Mouse (Mus musculus) kidney, embryonic 16.5 days (tissue): Measurements from ENCODE around the gene Tm2d1. TPM values are rescaled to one million over a fixed set of nuclear protein-coding genes. Genes with fewer than 3 reads are reported as not detected.

ENCODE experiments used
- ATAC-seq: fragments of 200-750 bp; cut with Nextera tagmentation; 2 replicates; pipeline ENCODE4 v1.8.0; 2017; ENCODE audit warnings: moderate TSS enrichment; ENCODE audit not compliant: low FRiP score, low TSS enrichment
- H3K27ac ChIP-seq: fragments of 300-500 bp; sonication (generic); 2 replicates; pipeline ENCODE4 v1.5.1; 2014; ENCODE audit warnings: low read length
- H3K27me3 ChIP-seq: fragments of 300-500 bp; sonication (generic); 2 replicates; pipeline ENCODE4 v1.6.1; 2014; ENCODE audit warnings: low read length, control low read depth, mixed read lengths; ENCODE audit not compliant: insufficient read depth
- H3K36me3 ChIP-seq: fragments of 300-500 bp; sonication (generic); 2 replicates; pipeline ENCODE4 v1.6.1; 2014; ENCODE audit warnings: low read length, control low read depth, mixed read lengths; ENCODE audit not compliant: insufficient read depth
- H3K4me1 ChIP-seq: fragments of 300-500 bp; sonication (generic); 2 replicates; pipeline ENCODE4 v1.6.1; 2014; ENCODE audit warnings: low read length, control low read depth, mixed read lengths; ENCODE audit not compliant: insufficient read depth
- H3K4me2 ChIP-seq: fragments of 300-500 bp; sonication (generic); replicated peaks from 2 replicates; pipeline ENCODE4 v1.6.1; 2014; ENCODE audit warnings: low read depth, low read length
- H3K4me3 ChIP-seq: fragments of 300-500 bp; sonication (generic); 2 replicates; pipeline ENCODE4 v1.5.1; 2014; ENCODE audit warnings: mild to moderate bottlenecking, low read length
- H3K9ac ChIP-seq: fragments of 300-500 bp; sonication (generic); replicated peaks from 2 replicates; pipeline ENCODE4 v1.6.1; 2014; ENCODE audit warnings: low read length
- H3K9me3 ChIP-seq: fragments of 300-500 bp; sonication (generic); 2 replicates; pipeline ENCODE4 v1.6.1; 2016; ENCODE audit warnings: low read length, control low read depth
- WGBS: fragments of 180-500 bp; shearing (Covaris S2); extraction: QIAGEN DNeasy Blood & Tissue Kit; methylation state at CpG from one replicate; pipeline ENCODE4 v1.1.7; 2014; 5-methylcytosine and 5-hydroxymethylcytosine counted together
- polyA plus RNA-seq: library from polyadenylated mRNA; unstranded; fragments of >200 nt; fragmentation: Nextera tagmentation; extraction: Ambion mirVana; gene quantifications from 2 replicates; pipeline ENCODE4 v1.2.1, GENCODE M21; 2015

Gene Tm2d1
- polyA plus RNA-seq, 1 experiment from 2014 or later = 102 TPM

DNA sequence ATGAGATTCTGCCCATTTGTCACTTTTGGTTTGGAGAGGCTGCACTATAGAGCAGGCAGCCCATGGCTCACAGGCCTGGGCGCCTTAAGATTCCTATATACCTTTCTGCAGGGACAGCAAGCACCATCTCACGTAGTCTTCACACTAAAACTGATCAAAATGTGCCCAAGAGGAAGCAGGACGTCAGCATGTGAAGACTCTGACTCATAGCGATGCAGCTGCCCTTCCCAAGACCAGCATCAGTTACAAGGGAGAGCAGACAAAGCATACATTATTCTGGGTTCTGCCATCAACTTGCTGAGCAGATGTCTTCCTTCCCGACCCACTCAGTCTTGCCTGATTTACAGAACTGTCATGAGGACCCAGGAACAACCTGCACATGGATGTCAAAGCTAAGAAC is 45.9 kb downstream of the Tm2d1 start:
- Histone ChIP-seq H3K36me3 (no peaks in the 10 kb centered on the region), H3K27ac (no peak overlapping the region), H3K9me3 (no peaks in the 10 kb centered on the region), H3K4me2 (no peak overlapping the region), H3K4me3 (no peak overlapping the region), H3K4me1 (no peaks in the 10 kb centered on the region), H3K9ac (no peak overlapping the region), H3K27me3 (no peaks in the 10 kb centered on the region)
- 49% methylated on average over 5 of the region's 5 CpGs for WGBS
- ATAC-seq = no peak

DNA sequence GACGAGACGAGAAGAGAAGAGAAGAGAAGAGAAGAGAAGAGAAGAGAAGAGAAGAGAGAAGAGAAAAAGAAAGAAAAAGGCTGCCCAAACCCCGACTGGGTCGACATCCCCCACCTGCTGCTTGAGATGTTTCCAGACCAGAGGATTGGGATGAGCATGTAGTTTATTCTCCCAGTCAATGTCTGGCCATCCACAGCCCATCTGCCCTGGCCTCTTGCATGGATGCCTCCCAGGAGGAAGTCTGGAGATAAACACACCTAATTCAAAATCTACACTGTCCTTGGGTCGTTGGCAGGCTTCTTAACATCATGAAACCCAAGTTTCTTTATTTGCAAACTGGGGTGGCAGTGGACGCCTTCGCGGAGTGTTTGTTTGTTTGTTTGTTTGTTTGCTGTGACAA is 47.4 kb downstream of the Tm2d1 start:
- ATAC-seq = no peak
- H3K4me2 ChIP-seq = no peak overlapping the region
- H3K4me1 ChIP-seq = no peaks in the 10 kb centered on the region
- no peaks in the 10 kb centered on the region for H3K36me3 ChIP-seq
- no peak overlapping the region for H3K4me3 ChIP-seq
- WGBS = 37% methylated on average over 8 of the region's 8 CpGs
- H3K9ac ChIP-seq = no peak overlapping the region
- no peak overlapping the region for H3K27ac ChIP-seq
- no peaks in the 10 kb centered on the region for H3K9me3 ChIP-seq
- H3K27me3 ChIP-seq = no peaks in the 10 kb centered on the region

DNA sequence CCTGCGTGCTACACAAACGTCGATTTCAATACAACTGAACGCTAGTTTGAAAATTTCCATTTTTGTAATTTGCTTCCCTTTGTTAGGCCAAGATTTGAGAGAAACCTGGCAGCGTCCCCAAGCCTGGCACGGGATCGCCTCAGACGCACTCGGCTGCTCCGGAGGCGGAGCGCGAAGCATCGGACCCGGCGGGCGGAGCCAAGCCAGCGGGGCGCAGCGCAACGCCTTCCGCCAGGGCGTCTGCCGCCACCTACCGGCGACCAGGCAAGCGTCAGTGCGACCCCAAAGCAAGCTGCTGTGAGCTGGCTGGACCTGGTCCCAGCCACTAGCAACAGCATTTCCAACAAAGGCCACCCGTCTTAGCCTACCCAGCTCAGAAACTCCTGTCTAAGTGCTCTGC is 60.9 kb downstream of the Tm2d1 start:
- peak overlapping the region; percentile 72 for H3K9ac ChIP-seq
- H3K27ac ChIP-seq = peak overlapping the region; percentile 81
- H3K4me3 ChIP-seq = peak overlapping the region; percentile 49
- peak; percentile 94 for ATAC-seq
- WGBS = under 1% methylated on average over 29 of the region's 29 CpGs
- H3K4me1 ChIP-seq = peaks cover 6% of the 10 kb centered on the region; the same call in 1 of the 2 replicates
- peaks cover 8% of the 10 kb centered on the region; the same call in 1 of the 2 replicates for H3K9me3 ChIP-seq
- H3K27me3 ChIP-seq = no peaks in the 10 kb centered on the region
- peak overlapping the region; percentile 86 for H3K4me2 ChIP-seq
- H3K36me3 ChIP-seq = no peaks in the 10 kb centered on the region

DNA sequence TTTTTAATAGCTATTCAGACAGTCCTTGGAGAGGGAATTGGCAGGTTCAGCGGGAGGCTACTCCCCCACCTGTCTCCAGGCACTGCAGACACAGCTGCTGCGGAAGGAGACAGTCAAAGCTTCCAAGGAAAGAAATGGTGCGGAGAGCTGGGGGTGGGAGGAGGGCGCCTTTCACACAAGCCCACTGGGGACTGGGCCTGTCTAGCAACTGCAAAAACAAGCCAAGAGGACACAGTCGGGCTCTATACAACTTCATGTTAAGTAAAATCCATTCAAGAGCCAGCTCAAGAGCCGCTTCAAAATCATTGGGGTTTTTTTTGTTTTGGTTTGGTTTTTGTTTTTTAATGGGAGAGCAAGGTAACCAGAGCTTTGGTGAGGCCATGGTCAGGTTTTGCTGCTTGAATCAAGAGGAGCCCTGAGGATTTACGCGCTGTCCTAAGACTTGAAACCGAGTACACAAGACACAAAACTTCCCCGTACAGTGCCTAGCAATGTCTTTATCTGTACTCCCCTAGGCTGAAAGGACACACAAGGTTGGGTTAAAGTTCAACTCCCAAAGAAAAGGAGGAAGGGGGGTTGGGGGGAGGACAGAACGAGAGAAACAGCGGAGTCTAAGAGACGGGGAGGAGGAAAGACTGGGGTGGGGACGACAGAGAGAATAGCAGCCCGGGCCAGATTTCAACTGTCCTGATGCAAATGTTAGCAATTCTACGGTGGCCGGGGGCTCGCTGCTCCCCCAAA is 61.6 kb downstream of the Tm2d1 start:
- peak; percentile 86 for ATAC-seq
- 2% methylated on average over 18 of the region's 18 CpGs for WGBS
- no peaks in the 10 kb centered on the region for H3K36me3 ChIP-seq
- H3K9me3 ChIP-seq = peaks cover 8% of the 10 kb centered on the region; the same call in 1 of the 2 replicates
- no peaks in the 10 kb centered on the region for H3K27me3 ChIP-seq
- H3K4me3 ChIP-seq = peak overlapping the region; percentile 49
- H3K4me1 ChIP-seq = peaks cover 6% of the 10 kb centered on the region; the same call in 1 of the 2 replicates
- H3K4me2 ChIP-seq = peak overlapping the region; percentile 86
- peak overlapping the region; percentile 72 for H3K9ac ChIP-seq
- peak overlapping the region; percentile 81 for H3K27ac ChIP-seq

DNA sequence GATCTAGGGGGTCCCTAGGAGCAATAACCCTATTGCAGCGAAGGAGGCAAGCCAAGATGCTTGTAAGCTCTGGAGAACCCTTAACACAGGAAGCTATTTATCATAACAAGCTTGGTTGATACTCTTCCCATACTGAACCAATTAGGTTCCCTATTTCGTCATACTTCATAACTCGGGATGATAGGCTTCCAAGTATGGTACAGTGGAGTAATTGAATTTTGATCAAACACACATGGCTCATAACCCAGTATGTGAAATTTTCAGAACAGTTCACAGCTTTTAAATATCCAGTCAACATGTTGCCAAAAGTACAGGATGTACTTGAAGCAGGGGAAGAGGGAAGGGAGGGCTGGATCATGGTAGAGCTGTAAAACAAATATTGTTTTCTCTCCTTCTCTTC is 64.3 kb downstream of the Tm2d1 start:
- no peak overlapping the region for H3K4me2 ChIP-seq
- H3K4me1 ChIP-seq = peaks cover 6% of the 10 kb centered on the region; the same call in 1 of the 2 replicates
- WGBS = 69% methylated on average over 3 of the region's 3 CpGs
- no peak for ATAC-seq
- no peak overlapping the region for H3K9ac ChIP-seq
- H3K27me3 ChIP-seq = no peaks in the 10 kb centered on the region
- no peaks in the 10 kb centered on the region for H3K36me3 ChIP-seq
- no peak overlapping the region; the same call in 1 of the 2 replicates for H3K27ac ChIP-seq
- H3K9me3 ChIP-seq = no peaks in the 10 kb centered on the region
- H3K4me3 ChIP-seq = no peak overlapping the region

DNA sequence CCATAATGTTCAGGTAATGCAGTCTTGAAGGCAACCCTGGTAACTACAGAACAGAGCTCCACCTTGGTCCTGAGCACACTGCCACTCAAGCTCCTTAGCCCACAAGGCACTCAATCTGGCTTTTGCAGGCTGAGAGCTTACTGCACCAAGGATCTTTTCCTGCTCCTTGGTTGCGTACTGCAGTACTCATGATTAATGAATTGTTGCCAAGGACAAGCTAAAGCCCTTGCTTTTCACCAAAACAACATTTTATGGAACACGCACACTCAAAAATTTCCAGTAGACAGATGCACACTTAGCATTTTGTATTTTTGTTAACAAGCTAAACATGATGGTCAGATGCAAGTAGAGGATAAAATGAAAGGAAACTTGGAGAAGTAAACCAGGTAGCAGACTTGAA is 66.0 kb downstream of the Tm2d1 start:
- 91% methylated on average over 2 of the region's 2 CpGs for WGBS
- Histone ChIP-seq H3K27me3 (no peaks in the 10 kb centered on the region), H3K9me3 (no peaks in the 10 kb centered on the region), H3K27ac (no peak overlapping the region), H3K4me3 (no peak overlapping the region), H3K36me3 (no peaks in the 10 kb centered on the region), H3K9ac (no peak overlapping the region), H3K4me1 (peaks cover 6% of the 10 kb centered on the region; the same call in 1 of the 2 replicates), H3K4me2 (no peak overlapping the region)
- ATAC-seq = no peak

Other genes starting within 250 kb of the Tm2d1 start
- 27.6 and 30.1 TPM in 2 replicates for gene Patj, start 12.5 kb upstream of the Tm2d1 start, polyA plus RNA-seq